Mouse (Mus musculus) embryonic fibroblast, embryonic 13.5 days (primary cell): ENCODE measurements at regions not wholly inside any gene's neighbourhood (a gene's known extent, or its start where the extent isn't known, plus 50 kb on each side); places are given as distances from the start of the nearest gene placed in this dataset.

ENCODE experiments used
- CTCF ChIP-seq: IDR thresholded peaks from 2 replicates; pipeline ENCODE4 v1.5.1; 2011; ENCODE audit warnings: mild to moderate bottlenecking, control low read depth, low read length, moderate library complexity, borderline replicate concordance; ENCODE audit not compliant: insufficient read depth
- POLR2A ChIP-seq: IDR thresholded peaks from 2 replicates; pipeline ENCODE4 v1.6.1; 2011; ENCODE audit warnings: low read depth, mild to moderate bottlenecking, control low read depth, low read length, moderate library complexity

- TF ChIP-seq CTCF = no peak
- TF ChIP-seq POLR2A = no peak
These were observed 86.4 kb upstream of the Mycn start for GRCm38 (mm10) chr12:13028086-13028485.
